In the genomic region with DNA sequence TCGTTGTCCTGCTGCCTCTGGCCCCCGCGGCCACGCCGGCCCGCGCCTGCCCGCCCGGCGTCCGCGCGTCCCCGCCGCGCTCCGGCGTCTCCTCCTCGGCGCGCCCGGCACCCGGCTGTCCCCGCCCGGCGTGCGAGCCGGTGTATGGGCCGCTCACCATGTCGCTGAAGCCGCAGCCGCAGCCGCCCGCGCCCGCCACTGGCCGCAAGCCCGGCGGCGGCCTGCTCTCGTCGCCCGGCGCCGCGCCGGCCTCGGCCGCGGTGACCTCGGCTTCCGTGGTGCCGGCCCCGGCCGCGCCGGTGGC, we compare ENCODE assay signal across 8 mouse cellular contexts. TPM values are rescaled to one million over a fixed set of nuclear protein-coding genes. Genes with fewer than 3 reads are reported as not detected.
DNase-seq lines count a peak whose midpoint lies in the region; ATAC-seq and TF ChIP-seq lines count a peak whose summit lies in the region.

No protein-coding gene starts in this region.

- H3K36me3 ChIP-seq in heart, embryonic 13.5 days: peaks cover 3% of the 10 kb centered on the region; the same call in 1 of the 2 replicates
- H3K36me3 ChIP-seq in MEL (ENCODE audit: control insufficient read depth in 1 of 2, insufficient read depth in 2 of 2, low read length in 2 of 2): peaks cover 0 to 13% of the 10 kb centered on the region in 2 experiments; a peak in 3 of 4 replicates
- peaks cover 8% of the 10 kb centered on the region; the same call in 1 of the 2 replicates for H3K36me3 ChIP-seq in hindbrain, embryonic 10.5 days
- H3K36me3 ChIP-seq in midbrain, embryonic 10.5 days: peaks cover 15% of the 10 kb centered on the region

- H3K4me3 ChIP-seq in heart, embryonic 13.5 days: peak overlapping the region; percentile 98
- peak overlapping the region; percentile 77 to 98; a peak in 3 of 4 replicates for H3K4me3 ChIP-seq in MEL (ENCODE audit: control insufficient read depth in 1 of 2, insufficient read depth in 1 of 2, low read depth in 2 of 2, low read length in 2 of 2)
- peak overlapping the region; percentile 100 for H3K4me3 ChIP-seq in hindbrain, embryonic 10.5 days
- peak overlapping the region; percentile 100 for H3K4me3 ChIP-seq in midbrain, embryonic 10.5 days

- peaks cover 49% of the 10 kb centered on the region for H3K79me2 ChIP-seq in MEL (ENCODE audit: control insufficient read depth, insufficient read depth, low read length, poor library complexity)

- peak overlapping the region; percentile 97 for H3K27ac ChIP-seq in heart, embryonic 13.5 days (replicated peaks)
- H3K27ac ChIP-seq in MEL (ENCODE audit: control insufficient read depth, low read depth, low read length): peak overlapping the region; percentile 70
- H3K27ac ChIP-seq in hindbrain, embryonic 10.5 days: peak overlapping the region; percentile 99
- H3K27ac ChIP-seq in midbrain, embryonic 10.5 days (replicated peaks): peak overlapping the region; percentile 99

- 0 out of 4 replicates have a peak, but pooled peaks of 1 of the 2 experiments have one; percentile 56 for TF ChIP-seq POLR2A in MEL (IDR thresholded peaks at IDR 0.05; ENCODE audit: control insufficient read depth in 1 of 2, insufficient read depth in 1 of 2, low read depth in 1 of 2, low read length in 2 of 2, poor library complexity in 1 of 2)

- H3K27me3 ChIP-seq in heart, embryonic 13.5 days (replicated peaks): no peaks in the 10 kb centered on the region
- H3K27me3 ChIP-seq in MEL (ENCODE audit: control insufficient read depth in 1 of 2, insufficient read depth in 2 of 2, low read length in 2 of 2): no peaks in the 10 kb centered on the region
- H3K27me3 ChIP-seq in hindbrain, embryonic 10.5 days (ENCODE audit: insufficient read depth, poor library complexity, severe bottlenecking): no peaks in the 10 kb centered on the region
- H3K27me3 ChIP-seq in midbrain, embryonic 10.5 days (ENCODE audit: low read depth, poor library complexity, severe bottlenecking): no peaks in the 10 kb centered on the region

- no peak for TF ChIP-seq EP300 in MEL (IDR thresholded peaks at IDR 0.05; ENCODE audit: low read depth in 1 of 2, low read length in 2 of 2)

- H3K9me3 ChIP-seq in heart, embryonic 13.5 days: no peaks in the 10 kb centered on the region
- H3K9me3 ChIP-seq in MEL (replicated peaks; ENCODE audit: insufficient read depth, low read length): no peaks in the 10 kb centered on the region
- no peaks in the 10 kb centered on the region for H3K9me3 ChIP-seq in hindbrain, embryonic 10.5 days
- no peaks in the 10 kb centered on the region for H3K9me3 ChIP-seq in midbrain, embryonic 10.5 days (replicated peaks)

- peak; percentile 23; the same call in 1 of the 2 replicates for ATAC-seq in heart, embryonic 13.5 days (ENCODE audit: extremely low read depth, insufficient number of reproducible peaks, low FRiP score, low TSS enrichment)

- WGBS in heart, embryonic 13.5 days: 0% methylated on average over 32 of the region's 57 CpGs
- under 1% methylated on average over 57 of the region's 57 CpGs for WGBS in hindbrain, embryonic 10.5 days
- 10% methylated on average over 51 of the region's 57 CpGs for WGBS in midbrain, embryonic 10.5 days

- peak overlapping the region; percentile 78 for H3K4me2 ChIP-seq in heart, embryonic 13.5 days

- no peak for TF ChIP-seq RAD21 in MEL (IDR thresholded peaks at IDR 0.05; ENCODE audit: low read depth, low read length)

- DNase-seq in heart, postnatal 4 days: no peak
- DNase-seq in MEL (ENCODE audit: low read depth, low spot score): no peak
- no peak for DNase-seq in hindbrain, embryonic 10.5 days (ENCODE audit: low spot score)
- DNase-seq in midbrain, embryonic 10.5 days (ENCODE audit: low spot score): no peak
- DNase-seq in gastrocnemius, postnatal 25 days: no peak
- DNase-seq in adrenal gland, postnatal 10 days: no peak
- no peak for DNase-seq in kidney, adult 18-20 months

- TF ChIP-seq CTCF in MEL (IDR thresholded peaks at IDR 0.05 in 2 of 3, conservative IDR thresholded peaks at IDR 0.05 in 1 of 3; ENCODE audit: control insufficient read depth in 1 of 3, insufficient read depth in 1 of 3, low read depth in 2 of 3, low read length in 3 of 3, poor library complexity in 1 of 3, severe bottlenecking in 1 of 3): no peak

- peaks cover 41% of the 10 kb centered on the region for H3K4me1 ChIP-seq in heart, embryonic 13.5 days
- peaks cover 4 to 9% of the 10 kb centered on the region in 2 experiments for H3K4me1 ChIP-seq in MEL (ENCODE audit: control insufficient read depth in 1 of 2, insufficient read depth in 2 of 2, low read length in 2 of 2)
- H3K4me1 ChIP-seq in hindbrain, embryonic 10.5 days (replicated peaks): peaks cover 45% of the 10 kb centered on the region
- H3K4me1 ChIP-seq in midbrain, embryonic 10.5 days: peaks cover 44% of the 10 kb centered on the region

- peak overlapping the region; percentile 99 for H3K9ac ChIP-seq in heart, embryonic 13.5 days
- peak overlapping the region; percentile 92 for H3K9ac ChIP-seq in MEL (ENCODE audit: control insufficient read depth, low read depth, low read length, poor library complexity, severe bottlenecking)

TF ChIP-seq in MEL, 35 proteins besides CTCF, POLR2A, EP300 and RAD21:
- TF ChIP-seq KAT2A (conservative IDR thresholded peaks at IDR 0.05; ENCODE audit: low read depth, low read length): no peak
- TF ChIP-seq SIN3A (IDR thresholded peaks at IDR 0.05; ENCODE audit: low read length): no peak
- TF ChIP-seq GABPA (IDR thresholded peaks at IDR 0.05; ENCODE audit: low read depth, low read length): no peak
- TF ChIP-seq BHLHE40 (IDR thresholded peaks at IDR 0.05; ENCODE audit: borderline replicate concordance, low read depth, low read length): no peak
- no peak for TF ChIP-seq ZMIZ1 (IDR thresholded peaks at IDR 0.05; ENCODE audit: low read depth, low read length)
- no peak for TF ChIP-seq TBP (IDR thresholded peaks at IDR 0.05; ENCODE audit: low read depth, low read length)
- no peak for TF ChIP-seq SMC3 (IDR thresholded peaks at IDR 0.05; ENCODE audit: low read depth, low read length)
- TF ChIP-seq NRF1 (IDR thresholded peaks at IDR 0.05; ENCODE audit: insufficient read depth, low read depth, low read length, poor library complexity, severe bottlenecking): no peak
- TF ChIP-seq MEF2A (IDR thresholded peaks at IDR 0.05; ENCODE audit: extremely low read depth, insufficient replicate concordance, low read depth, low read length, poor library complexity, severe bottlenecking): no peak
- no peak for TF ChIP-seq ETS1 (IDR thresholded peaks at IDR 0.05; ENCODE audit: low read depth, low read length)
- no peak for TF ChIP-seq HCFC1 (IDR thresholded peaks at IDR 0.05; ENCODE audit: low read depth, low read length)
- TF ChIP-seq ZNF384 (IDR thresholded peaks at IDR 0.05; ENCODE audit: low read depth, low read length): no peak
- TF ChIP-seq USF2 (IDR thresholded peaks at IDR 0.05; ENCODE audit: borderline replicate concordance in 1 of 2, insufficient read depth in 1 of 2, low read depth in 1 of 2, low read length in 2 of 2): no peak
- TF ChIP-seq ZC3H11A (IDR thresholded peaks at IDR 0.05; ENCODE audit: low read depth, low read length): no peak

RNA-seq across cellular contexts. Expression of a gene that starts 0.7 kb away (rescaled TPM):
- 35.4 and 39.6 TPM in 2 replicates for polyA plus RNA-seq in heart, embryonic 13.5 days (2015; fragmentation: Nextera tagmentation; extraction: Ambion mirVana)
- total RNA-seq in heart, postnatal 4 days (2021): 100 to 1,000 TPM; 174 to 180 TPM
- total RNA-seq in MEL (2012; rRNA removed): 16.3 and 18.5 TPM in 2 replicates
- polyA plus RNA-seq in MEL (2012; ENCODE audit: insufficient read depth in 1 of 2, insufficient read length in 2 of 2, low read depth in 1 of 2, low replicate concordance in 2 of 2, missing spikeins in 1 of 2): 100 to 1,000 TPM in 1 of 2 experiments, 10 to 100 TPM in 1; 85.4 to 476 TPM
- polyA plus RNA-seq in hindbrain, embryonic 10.5 days (2016; fragmentation: Nextera tagmentation; extraction: Ambion mirVana): 38.6 and 42.0 TPM in 2 replicates
- polyA plus RNA-seq in midbrain, embryonic 10.5 days (2016; fragmentation: Nextera tagmentation; extraction: Ambion mirVana): 36.6 and 37.3 TPM in 2 replicates
- 10 to 100 TPM; 94.1 to 97.6 TPM for total RNA-seq in gastrocnemius, postnatal 25 days (2021)
- total RNA-seq in adrenal gland, postnatal 10 days (2021): 100 to 1,000 TPM; 156 to 219 TPM

RNA-seq across cellular contexts. Expression of a gene that starts 51.5 kb away (rescaled TPM):
- polyA plus RNA-seq in heart, embryonic 13.5 days (2015; fragmentation: Nextera tagmentation; extraction: Ambion mirVana): 24.4 and 25.0 TPM in 2 replicates
- total RNA-seq in heart, postnatal 4 days (2021): 10 to 100 TPM; 26.8 to 32.0 TPM
- total RNA-seq in MEL (2012; rRNA removed): 37.2 and 42.4 TPM in 2 replicates
- polyA plus RNA-seq in MEL (2012; ENCODE audit: insufficient read depth in 1 of 2, insufficient read length in 2 of 2, low read depth in 1 of 2, low replicate concordance in 2 of 2, missing spikeins in 1 of 2): 100 to 1,000 TPM in 1 of 2 experiments, 10 to 100 TPM in 1; 40.3 to 176 TPM
- 41.6 and 41.9 TPM in 2 replicates for polyA plus RNA-seq in hindbrain, embryonic 10.5 days (2016; fragmentation: Nextera tagmentation; extraction: Ambion mirVana)
- polyA plus RNA-seq in midbrain, embryonic 10.5 days (2016; fragmentation: Nextera tagmentation; extraction: Ambion mirVana): 40.4 and 44.8 TPM in 2 replicates
- 10 to 100 TPM; 27.3 to 30.2 TPM for total RNA-seq in gastrocnemius, postnatal 25 days (2021)
- total RNA-seq in adrenal gland, postnatal 10 days (2021): 10 to 100 TPM; 57.2 to 62.6 TPM

RNA-seq across cellular contexts. Expression of a gene that starts 51.6 kb away (rescaled TPM):
- 1.7 TPM in 2 replicates for polyA plus RNA-seq in heart, embryonic 13.5 days (2015; fragmentation: Nextera tagmentation; extraction: Ambion mirVana)
- total RNA-seq in heart, postnatal 4 days (2021): 1 to 10 TPM; 7.1 to 7.8 TPM
- total RNA-seq in MEL (2012; rRNA removed): 4.3 and 4.4 TPM in 2 replicates
- polyA plus RNA-seq in MEL (2012; ENCODE audit: insufficient read depth in 1 of 2, insufficient read length in 2 of 2, low read depth in 1 of 2, low replicate concordance in 2 of 2, missing spikeins in 1 of 2): 1 to 10 TPM in 1 of 2 experiments, not detected in 1; 5.9 TPM
- polyA plus RNA-seq in hindbrain, embryonic 10.5 days (2016; fragmentation: Nextera tagmentation; extraction: Ambion mirVana): 3.0 and 3.5 TPM in 2 replicates
- 3.7 and 3.9 TPM in 2 replicates for polyA plus RNA-seq in midbrain, embryonic 10.5 days (2016; fragmentation: Nextera tagmentation; extraction: Ambion mirVana)
- total RNA-seq in gastrocnemius, postnatal 25 days (2021): 1 to 10 TPM; 7.3 to 9.3 TPM
- total RNA-seq in adrenal gland, postnatal 10 days (2021): 10 to 100 TPM; 38.6 to 43.6 TPM
